Mouse (Mus musculus): ENCODE results near the gene Arhgap22.

Gene Arhgap22

GRCm38 (mm10) chr14:33370056-33370455 is 156.2 kb downstream of the Arhgap22 start:
- peak; percentile 38 for DNase-seq (ENCODE audit: low spot score)

- DNase-seq (ENCODE audit: low spot score): peak; percentile 82
Observed at GRCm38 (mm10) chr14:33371248-33371647, 157.4 kb downstream of the Arhgap22 start.

DNA sequence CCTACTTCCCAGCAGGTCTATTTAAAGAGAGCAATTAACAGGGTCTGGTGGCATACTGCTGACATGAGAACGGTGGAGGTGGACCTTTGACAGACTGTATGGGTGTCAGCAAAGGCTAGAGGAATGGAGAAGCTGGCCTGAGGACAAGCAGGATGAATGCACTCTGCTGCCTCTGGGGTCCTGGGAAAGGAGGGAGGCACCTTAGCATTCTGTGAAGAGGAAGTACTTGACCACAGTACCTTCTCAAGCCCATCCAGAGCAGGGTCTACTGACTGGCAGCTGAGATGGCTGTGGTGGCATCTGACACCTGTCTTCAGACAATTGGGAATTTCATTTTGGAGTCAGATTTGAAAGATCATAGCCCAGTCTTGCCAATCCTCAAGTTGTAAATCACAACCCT is 159.4 kb downstream of the Arhgap22 start:
- DNase-seq (ENCODE audit: low spot score): no peak

- no peak for DNase-seq (ENCODE audit: low spot score)
Observed at GRCm38 (mm10) chr14:33374089-33374488, 160.3 kb downstream of the Arhgap22 start.

DNA sequence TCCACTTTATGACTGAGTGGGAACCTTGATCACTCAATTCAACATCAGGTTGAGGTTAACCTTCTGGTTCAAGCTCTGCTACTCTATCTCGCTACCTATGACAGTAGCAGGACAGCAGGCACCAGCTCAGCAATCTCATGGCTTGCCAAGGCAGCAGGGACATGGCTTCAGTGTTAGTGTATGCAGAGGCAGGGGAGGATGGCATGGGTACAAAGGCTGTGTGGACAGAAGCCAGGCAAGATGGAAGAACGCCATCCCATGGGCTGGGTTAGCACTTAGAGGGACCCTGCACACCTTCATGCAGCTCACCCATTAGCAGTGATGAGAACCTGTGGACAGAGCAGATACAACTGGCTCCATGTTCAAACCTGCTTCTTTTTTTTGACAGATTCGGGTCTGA is 163.4 kb downstream of the Arhgap22 start:
- DNase-seq (ENCODE audit: low spot score): no peak

DNA sequence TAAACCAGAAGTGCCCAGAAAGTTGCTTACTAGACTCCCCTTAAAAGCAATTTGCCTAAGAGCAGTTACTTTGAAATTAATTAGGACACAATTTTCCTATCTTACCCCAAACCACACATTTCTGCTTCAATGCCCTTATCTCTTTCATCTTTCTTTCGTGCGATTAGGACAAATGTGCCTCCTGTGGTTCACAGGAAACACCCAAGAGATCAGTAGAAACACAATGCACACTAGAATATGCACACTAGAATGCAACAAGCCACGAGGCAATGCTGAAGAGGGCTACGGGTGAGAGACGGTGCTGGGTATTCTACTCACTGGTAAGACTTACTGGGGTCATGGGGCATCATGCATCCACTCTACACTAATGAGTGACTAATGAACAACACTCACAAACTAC is 164.9 kb downstream of the Arhgap22 start:
- DNase-seq (ENCODE audit: low spot score): no peak

DNA sequence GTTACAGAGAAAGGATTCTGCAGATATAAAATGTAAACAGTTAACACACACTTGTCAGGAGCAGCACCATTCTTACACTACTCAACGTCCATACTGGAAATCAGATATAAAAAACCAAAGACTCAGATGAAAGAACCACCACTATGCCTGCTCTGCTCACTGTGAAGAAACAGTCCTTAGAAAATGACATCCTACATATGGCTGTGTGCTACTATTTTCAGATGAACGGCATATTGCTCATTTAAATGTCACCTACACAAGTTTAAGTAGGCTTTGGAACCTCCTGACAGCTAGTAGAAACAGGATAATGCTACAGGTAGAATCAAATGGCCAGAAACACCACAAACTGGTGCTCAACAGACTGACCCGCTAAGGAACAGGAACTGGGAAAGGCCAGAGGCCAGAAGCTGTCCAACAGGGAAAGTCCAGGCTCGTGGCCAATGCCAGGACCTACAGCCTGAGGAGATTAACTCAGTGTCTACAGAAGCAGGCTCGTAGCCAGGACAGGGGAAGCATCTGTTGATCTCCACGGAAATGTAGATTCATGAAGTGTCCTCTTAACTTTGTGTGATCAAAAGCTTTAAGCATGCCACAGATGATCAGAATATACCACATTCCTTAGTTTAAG is 167.1 kb downstream of the Arhgap22 start:
- DNase-seq (ENCODE audit: low spot score): no peak

DNA sequence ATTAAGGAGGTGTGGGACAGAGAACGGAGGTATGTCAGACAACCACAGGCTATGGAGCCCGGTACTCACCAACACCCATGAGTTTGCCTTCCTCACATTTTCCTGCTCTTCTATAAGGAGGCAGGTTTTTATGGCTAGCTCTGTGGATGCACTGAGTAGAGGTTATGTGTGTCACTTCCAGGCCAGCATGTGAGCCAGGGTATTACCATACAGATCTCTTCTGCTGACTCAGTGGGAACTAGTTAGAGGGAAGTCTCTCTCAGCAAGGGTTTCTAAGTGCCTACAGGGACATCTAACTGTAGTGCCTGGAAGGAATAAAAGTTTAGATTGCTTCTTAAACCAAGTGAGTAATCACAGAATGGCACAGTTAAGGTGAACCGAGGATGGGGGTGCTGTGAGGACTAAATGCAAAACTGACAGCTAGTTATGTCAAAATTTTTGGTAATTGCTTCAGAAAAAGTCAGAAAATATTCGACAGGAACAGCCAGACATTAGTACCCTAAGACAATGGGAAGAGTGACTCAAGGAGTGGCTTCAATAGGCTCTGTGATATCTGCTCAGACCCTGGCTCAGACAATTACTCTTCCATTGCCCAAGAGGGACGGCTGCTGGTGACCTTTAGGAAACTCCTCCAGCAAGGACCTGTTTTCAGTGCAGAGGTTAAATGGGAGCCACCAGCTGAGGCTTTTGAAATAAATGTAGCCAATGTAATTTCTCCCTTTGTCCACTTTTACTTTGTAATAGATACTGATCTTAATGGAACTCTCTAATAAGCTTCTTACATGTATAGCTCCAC is 184.4 kb downstream of the Arhgap22 start:
- no peak for DNase-seq (ENCODE audit: low spot score)

DNA sequence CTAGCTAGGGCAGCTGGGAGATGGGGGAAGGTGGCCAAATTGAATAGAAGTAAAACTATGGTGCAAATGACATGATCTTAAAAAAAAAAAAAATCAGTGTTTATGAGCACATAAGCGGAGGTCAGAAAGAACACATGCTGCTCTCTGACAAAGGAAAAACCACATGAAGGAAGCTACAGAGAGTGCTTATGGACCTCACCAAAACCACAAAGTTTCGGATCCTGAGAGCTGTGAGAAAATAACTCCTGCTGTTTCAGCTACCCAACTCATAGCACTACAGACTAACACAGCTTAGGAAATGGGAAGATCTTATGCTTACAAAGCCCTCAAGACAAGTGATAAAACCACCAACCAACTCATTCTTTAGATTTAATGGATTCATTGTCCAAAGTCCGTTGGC is 186.2 kb downstream of the Arhgap22 start:
- no peak for DNase-seq (ENCODE audit: low spot score)

DNA sequence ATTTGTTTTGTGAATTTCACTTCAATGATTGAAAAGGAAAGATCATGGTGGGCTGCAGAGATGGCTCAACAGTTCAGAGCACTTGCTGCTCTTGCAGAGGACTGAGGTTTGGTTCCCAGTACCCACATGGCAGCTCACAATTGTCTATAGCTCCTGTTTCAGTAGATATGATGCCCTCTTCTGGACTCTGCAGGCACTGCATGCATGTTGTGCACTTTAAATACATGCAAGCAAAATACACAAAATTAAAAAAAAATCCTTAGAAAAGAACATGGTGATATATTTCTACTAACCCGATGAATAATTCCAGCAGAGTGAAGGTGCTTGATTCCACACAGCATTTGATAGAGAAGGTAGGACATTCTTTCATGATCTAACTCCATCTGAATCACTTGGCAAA is 188.5 kb downstream of the Arhgap22 start:
- peak; percentile 11 for DNase-seq (ENCODE audit: low spot score)

- no peak for DNase-seq (ENCODE audit: low spot score)
Observed at GRCm38 (mm10) chr14:33415746-33416145, 201.9 kb downstream of the Arhgap22 start.

DNA sequence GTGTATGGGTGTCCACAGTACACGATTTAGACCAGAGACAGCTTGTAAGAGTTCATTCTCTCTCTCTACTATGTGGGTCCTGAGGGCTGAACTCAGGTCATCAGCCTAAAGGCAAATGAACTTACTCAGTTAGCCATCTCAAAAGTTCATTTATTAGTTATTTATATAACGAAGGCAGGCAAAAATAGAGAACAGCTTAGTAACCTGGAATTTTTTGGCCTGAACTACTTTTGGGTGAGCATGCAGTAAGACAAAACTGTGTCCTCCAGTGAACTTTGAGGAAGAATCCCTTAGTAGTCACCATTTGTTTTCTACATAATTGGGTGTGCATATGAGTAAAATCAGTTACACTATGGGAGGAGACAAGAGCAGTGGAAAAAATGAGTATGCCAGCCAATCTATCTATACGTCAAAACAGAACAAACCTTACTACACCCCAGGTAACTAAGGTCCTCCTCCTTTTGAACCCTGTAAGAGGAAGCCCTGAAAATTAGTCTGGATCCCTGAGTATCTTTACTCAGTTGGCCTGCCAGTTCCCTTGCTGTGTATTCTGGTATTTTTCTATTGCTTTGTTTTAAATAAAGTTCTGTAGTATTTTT is 204.6 kb downstream of the Arhgap22 start:
- no peak for DNase-seq (ENCODE audit: low spot score)

Data from embryo, embryonic 10.5 days (tissue).